Mouse (Mus musculus) adrenal gland, adult 2 months (tissue): Measurements from ENCODE around the gene Parp6. TPM values are rescaled to one million over a fixed set of nuclear protein-coding genes. Genes with fewer than 3 reads are reported as not detected.

Experiments
- DNase-seq: peaks from one replicate; pipeline ENCODE4 v3.0.0; 2021
- long read RNA-seq: library from polyadenylated mRNA; stranded (forward); transcript quantifications from one replicate; pipeline ENCODE4 v2.0.0, GENCODE M21; 2021
- polyA plus RNA-seq: library from polyadenylated mRNA; depleted of rRNA; stranded (reverse); fragments of >200 nt; gene quantifications from 2 replicates; pipeline ENCODE4 v1.2.3, GENCODE M21; 2012; rRNA removed
- total RNA-seq, 2 experiments: library from RNA; stranded (reverse); gene quantifications; 2 replicates each; pipeline ENCODE4 v1.2.3; 2021

Gene Parp6
- total RNA-seq: 10 to 100 TPM; 25.3 to 32.9 TPM
- polyA plus RNA-seq: 6.0 and 6.5 TPM in 2 replicates
- long read RNA-seq, transcript Parp6-201 (24 exons, 2,709 nt): major isoform, 5 of 23 reads
- long read RNA-seq, partial matches to known transcripts: 0 of 23 reads
- long read RNA-seq, other reads (novel, unspliced or antisense): 16 of 23 reads

GRCm38 (mm10) chr9:59616622-59617306 is at the start of gene Parp6:
Parp6 (plus strand) TSS chr9:59617284.
- peak; percentile 100 for DNase-seq

- no peak for DNase-seq
Observed at GRCm38 (mm10) chr9:59571852-59572251, 45.2 kb upstream of the Parp6 start.

GRCm38 (mm10) chr9:59577401-59577800 is 39.7 kb upstream of the Parp6 start:
- no peak for DNase-seq

GRCm38 (mm10) chr9:59577844-59578504 is 39.1 kb upstream of the Parp6 start, which contains the start of gene Celf6:
Celf6 (plus strand) TSS chr9:59577917.
- DNase-seq: peak; percentile 94

DNA sequence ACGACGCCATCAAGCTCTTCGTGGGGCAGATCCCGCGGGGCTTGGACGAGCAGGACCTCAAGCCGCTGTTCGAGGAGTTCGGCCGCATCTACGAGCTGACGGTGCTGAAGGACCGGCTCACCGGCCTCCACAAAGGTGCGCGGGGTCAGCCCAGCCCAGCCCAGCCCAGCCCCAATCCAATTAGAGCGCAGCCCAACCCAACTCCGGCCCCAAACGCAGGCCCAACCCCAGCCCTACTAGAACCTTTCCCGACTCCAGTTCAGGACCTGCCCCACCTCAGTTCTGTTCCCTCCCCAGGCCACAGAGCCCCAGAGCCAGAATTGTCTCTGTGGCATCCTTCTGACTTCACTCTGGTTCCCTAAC is 38.6 kb upstream of the Parp6 start:
- DNase-seq: no peak

DNA sequence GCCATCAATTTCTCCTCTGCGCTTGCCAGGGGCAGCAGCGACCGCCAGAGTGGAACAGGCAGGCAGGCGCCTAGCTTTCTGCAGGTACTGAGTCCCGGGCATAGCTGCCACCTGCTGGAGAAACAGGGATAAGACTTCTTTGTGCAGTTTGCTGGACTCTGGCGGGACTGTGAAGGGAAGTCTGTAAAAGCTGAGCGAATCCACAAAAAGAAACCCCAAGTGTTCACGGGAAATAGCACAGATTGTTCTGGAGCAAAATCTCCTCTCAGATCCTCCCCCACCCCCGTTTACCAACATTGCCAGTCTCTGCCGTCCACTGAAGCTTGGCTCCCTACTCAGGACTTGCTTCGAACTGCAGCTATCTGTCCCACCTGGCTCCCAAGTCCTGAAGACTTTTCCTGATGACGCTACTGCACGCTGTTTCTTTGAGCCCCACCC is 32.2 kb upstream of the Parp6 start:
- DNase-seq: peak; percentile 77

GRCm38 (mm10) chr9:59588252-59588651 is 28.8 kb upstream of the Parp6 start:
- no peak for DNase-seq

DNA sequence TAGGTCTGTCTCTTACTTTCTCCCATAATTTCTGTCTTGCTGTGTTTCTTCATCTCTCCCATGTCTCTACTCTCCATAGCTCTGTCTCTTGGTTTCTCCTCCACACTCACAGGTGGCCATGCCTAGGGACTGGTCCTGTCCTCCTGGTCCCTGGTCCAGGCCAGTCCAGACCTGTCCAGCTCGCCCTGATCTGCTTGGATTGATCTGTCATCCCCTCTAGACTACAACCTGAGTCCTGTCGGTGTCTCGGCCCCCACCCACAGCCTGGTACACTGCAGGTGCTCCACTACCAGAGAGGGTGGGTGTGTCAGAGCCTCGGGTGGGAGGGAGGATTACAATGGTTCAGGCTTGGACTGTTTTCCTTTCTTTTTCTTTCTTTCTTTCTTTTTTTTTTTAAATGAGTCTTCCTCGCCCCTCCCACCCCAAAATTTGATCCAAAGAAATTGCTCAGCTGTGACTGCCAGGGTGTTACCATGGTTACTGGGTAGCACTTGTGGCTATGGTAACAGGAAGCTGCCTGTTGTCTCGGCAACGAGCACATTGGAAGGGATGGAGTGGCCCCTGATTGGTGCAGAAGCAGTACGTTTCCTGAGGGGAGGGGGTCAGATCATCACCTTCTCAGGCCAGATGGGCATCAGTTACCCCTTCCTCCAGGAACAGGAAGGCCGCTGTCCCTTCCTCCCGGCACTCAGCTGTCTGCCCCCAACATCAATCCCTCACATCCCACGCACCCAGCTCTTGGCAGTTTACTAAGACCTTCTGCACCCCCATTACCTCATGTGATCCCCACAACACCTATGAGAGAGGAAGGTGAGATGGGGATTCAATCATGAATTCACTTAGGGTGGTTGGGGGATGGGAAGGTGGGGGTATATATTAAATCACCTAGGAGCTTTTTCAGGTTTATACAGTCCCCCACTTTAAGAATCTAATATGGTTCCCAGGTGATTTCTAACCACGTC is 28.1 kb upstream of the Parp6 start:
- DNase-seq: no peak

GRCm38 (mm10) chr9:59589703-59590439 is 27.2 kb upstream of the Parp6 start:
- no peak for DNase-seq

DNA sequence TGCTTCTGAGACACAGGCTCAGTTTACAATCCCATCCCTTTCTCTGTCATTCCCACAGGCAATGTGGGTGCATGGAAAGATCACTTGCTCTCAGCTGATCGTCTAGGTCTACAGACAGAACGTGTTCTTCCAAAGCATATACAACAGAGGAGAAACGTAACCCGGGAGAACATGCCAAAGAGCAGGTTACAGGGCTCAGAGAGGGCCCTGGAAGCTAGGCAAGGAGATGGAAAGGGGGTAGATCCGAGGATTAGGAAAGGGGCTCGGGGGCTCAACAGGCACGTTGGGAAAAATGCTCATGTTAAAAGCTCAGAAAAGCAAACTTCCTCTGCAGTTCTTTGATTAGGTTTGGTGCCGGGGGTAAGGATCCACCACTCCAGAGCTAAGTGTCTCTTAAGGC is 15.4 kb upstream of the Parp6 start:
- no peak for DNase-seq

DNA sequence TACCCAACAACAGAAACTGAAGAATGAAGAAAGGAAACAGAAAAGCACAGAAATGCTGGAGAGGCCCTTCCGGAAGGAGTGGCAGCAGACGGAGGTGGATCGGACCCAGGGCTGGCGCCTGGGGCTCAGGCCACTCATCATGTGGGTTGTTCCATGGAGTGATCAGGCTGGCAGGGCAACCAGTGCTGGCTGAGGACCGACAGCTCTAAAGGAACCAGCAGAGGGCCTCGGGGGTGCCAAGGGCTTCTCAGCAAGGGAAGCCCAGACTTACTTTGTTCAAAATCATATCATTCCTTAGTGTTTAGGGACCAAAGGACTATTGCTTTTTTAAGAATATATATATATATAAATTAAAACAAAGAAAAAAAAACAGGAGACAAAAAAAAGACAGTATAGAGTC is 11.1 kb upstream of the Parp6 start:
- no peak for DNase-seq

GRCm38 (mm10) chr9:59610950-59611349 is 6.1 kb upstream of the Parp6 start:
- no peak for DNase-seq

DNA sequence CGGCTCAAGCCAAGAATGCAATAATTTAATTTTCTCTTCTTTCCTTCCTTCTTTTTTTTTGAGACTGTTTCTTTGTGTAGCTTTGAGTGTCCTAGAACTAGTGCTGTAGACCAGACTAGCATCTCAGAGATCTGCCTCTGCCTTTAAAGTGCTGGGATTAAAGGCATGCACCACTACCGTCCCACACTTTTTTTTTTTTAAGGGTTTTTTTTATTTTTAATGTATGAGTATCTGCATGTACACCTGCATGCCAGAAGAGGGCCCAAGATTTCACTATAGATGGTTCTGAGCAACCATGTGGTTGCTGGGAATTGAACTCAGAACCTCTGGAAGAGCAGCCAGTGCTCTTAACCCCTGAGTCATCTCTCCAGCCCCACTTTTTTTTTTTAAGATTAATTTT is 1.3 kb upstream of the Parp6 start:
- no peak for DNase-seq

DNA sequence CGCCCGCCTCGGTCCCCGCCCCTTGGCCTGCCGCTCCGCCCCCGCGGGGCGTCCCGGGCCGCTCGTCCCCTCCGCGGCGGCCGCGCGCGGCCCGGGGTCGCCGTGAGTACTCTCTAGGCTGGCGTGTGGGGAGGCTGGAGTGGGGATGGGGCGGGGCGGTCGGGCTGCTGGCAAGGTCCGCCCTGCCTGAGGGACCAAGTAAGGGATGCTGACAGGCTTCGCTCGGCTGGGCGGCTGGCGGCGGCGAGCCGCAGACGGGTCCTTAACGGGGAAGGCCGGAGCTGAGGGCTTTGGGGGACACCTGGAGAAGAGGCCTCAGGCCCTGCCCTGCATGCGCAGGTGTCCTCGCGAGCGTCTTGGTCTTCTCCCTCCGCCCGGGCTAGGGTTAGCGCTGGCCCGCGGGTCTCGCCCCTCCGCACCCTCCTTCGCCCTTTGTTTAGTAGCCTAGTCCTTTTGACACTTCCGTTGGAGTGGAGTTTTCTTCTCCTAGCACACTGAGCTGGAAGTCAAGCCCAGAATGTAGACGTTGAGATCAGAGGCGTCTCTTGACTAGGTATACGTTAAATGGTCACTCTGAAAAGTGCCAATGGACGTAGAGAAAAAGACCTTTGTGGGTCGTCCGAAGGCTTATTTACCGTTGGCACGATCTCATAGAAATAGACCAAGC is 356 bp downstream of the Parp6 start:
- no peak for DNase-seq

DNA sequence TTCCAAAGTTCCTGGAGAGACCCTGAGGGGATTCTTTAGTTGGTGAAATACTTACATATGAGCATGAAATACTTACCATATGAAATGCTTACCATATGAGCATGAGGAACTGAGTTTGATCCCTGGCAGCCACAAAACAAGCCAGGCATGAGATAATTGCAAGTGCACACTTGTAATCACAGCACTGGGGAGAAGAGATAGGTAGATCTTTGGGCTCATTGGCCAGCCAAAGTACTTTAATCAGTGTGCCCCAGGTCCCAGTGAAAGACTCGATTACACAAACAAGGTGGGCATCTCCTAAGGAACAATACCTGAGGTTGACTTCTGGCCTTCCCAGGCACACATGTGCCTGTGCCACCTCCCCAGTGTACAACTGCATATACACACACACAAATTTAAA is 21.3 kb downstream of the Parp6 start:
- no peak for DNase-seq

DNA sequence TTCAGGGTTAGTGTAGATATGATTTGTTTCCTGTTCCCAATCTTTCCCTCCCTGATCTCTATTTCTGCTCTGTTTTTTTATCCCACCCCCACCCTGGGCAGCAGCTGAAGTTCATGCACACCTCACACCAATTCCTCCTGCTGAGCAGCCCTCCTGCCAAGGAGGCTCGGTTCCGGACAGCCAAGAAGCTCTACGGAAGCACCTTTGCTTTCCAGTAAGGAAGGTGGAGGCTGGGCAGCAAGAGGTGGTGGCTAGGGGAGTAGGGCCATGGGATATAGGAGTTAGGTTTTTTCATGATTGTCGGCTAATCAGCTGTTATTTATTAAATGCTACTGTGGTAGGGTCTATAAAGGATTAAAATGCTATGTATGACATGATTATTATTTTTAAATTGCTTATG is 22.9 kb downstream of the Parp6 start:
- DNase-seq: no peak

GRCm38 (mm10) chr9:59641320-59641719 is 24.2 kb downstream of the Parp6 start:
- no peak for DNase-seq

GRCm38 (mm10) chr9:59649911-59650310 is 32.8 kb downstream of the Parp6 start:
- no peak for DNase-seq

DNA sequence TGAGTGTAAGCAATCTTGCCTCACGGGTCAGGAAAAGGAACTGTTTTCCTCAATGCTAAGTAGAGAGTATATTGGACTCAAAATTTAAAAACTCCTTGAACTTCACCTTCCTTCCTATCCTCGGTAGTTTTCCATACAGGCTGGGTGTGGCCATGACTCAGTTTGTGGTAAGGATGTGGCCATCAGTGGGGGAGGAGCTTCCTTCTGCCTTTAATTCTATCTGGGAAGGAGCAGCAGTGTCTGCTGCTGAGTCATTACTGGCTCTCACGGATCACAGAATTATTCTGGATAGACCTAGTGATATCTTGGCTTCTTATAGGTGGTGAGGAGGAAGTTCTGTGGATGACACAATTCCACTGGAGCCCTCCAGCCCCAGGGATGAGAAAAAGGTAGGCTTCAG is 36.3 kb downstream of the Parp6 start:
- DNase-seq: peak; percentile 86

- no peak for DNase-seq
Observed at GRCm38 (mm10) chr9:59654450-59654983, 37.4 kb downstream of the Parp6 start.
